Mouse (Mus musculus) testis, adult 2 months (tissue): ENCODE measurements at regions not wholly inside any gene's neighbourhood (a gene's known extent, or its start where the extent isn't known, plus 50 kb on each side); places are given as distances from the start of the nearest gene placed in this dataset.

Experiments used
- CTCF ChIP-seq: fragments of 200-500 bp; IDR thresholded peaks from 2 replicates; pipeline ENCODE4 v1.5.1; 2012; ENCODE audit warnings: low read depth, mild to moderate bottlenecking, inconsistent platforms, low read length, moderate library complexity; ENCODE audit not compliant: control insufficient read depth, insufficient read depth, insufficient replicate concordance
- POLR2A ChIP-seq: fragments of 200-500 bp; IDR thresholded peaks from 2 replicates; pipeline ENCODE4 v1.6.1; 2012; ENCODE audit warnings: low read depth, mild to moderate bottlenecking, inconsistent platforms, low read length, moderate library complexity; ENCODE audit not compliant: control insufficient read depth

DNA sequence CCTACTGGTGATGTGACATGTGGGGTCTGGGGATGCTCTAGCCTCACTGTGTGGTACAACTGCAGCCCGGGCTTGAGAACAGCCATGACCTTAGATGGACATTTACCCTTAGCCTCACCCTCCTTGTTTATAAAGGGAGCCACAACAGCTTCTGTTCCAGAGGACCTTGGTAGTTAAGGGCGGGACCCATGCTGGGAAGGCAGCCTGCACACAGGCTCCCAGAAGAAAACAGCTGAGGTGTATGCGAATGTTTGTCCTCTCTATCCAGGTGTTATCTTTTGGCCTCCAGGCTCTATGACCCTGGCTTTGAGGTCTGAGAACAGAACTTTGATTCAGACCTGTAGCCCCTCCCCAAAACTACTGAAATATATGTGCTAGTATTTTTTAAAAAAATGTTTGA lies 102.1 kb upstream of the Mki67 start:
- TF ChIP-seq POLR2A (no peak), CTCF (no peak)
